Mouse (Mus musculus) limb, embryonic 12.5 days (tissue): ENCODE measurements around the gene Atp2a1. TPM values are rescaled to one million over a fixed set of nuclear protein-coding genes. Genes with fewer than 3 reads are reported as not detected.
A peak's percentile ranks its signal among the peaks of the same experiment; 100 is the strongest.

Experiments
- ATAC-seq: fragments of 200-750 bp; cut with Nextera tagmentation; 2 replicates; pipeline ENCODE4 v1.8.0; 2017; ENCODE audit warnings: low read depth, moderate TSS enrichment; ENCODE audit not compliant: insufficient number of reproducible peaks, insufficient read depth, low FRiP score, low TSS enrichment
- H3K27ac ChIP-seq: fragments of 300-500 bp; sonication (generic); 2 replicates; pipeline ENCODE4 v1.5.1; 2016; ENCODE audit warnings: mild to moderate bottlenecking, moderate library complexity
- H3K27me3 ChIP-seq: fragments of 300-500 bp; sonication (generic); 2 replicates; pipeline ENCODE4 v1.6.1; 2016; ENCODE audit warnings: mild to moderate bottlenecking, moderate library complexity
- H3K36me3 ChIP-seq: fragments of 300-500 bp; sonication (generic); 2 replicates; pipeline ENCODE4 v1.6.1; 2016; ENCODE audit warnings: mild to moderate bottlenecking, moderate library complexity
- H3K4me1 ChIP-seq: fragments of 300-500 bp; sonication (generic); replicated peaks from 2 replicates; pipeline ENCODE4 v1.6.1; 2016
- H3K4me2 ChIP-seq: fragments of 300-500 bp; sonication (generic); 2 replicates; pipeline ENCODE4 v1.6.1; 2016; ENCODE audit warnings: mild to moderate bottlenecking, moderate library complexity
- H3K4me3 ChIP-seq: fragments of 300-500 bp; sonication (generic); replicated peaks from 2 replicates; pipeline ENCODE4 v1.5.1; 2016; ENCODE audit warnings: mild to moderate bottlenecking
- H3K9ac ChIP-seq: fragments of 300-500 bp; sonication (generic); replicated peaks from 2 replicates; pipeline ENCODE4 v1.6.1; 2016; ENCODE audit warnings: mild to moderate bottlenecking, moderate library complexity
- H3K9me3 ChIP-seq: fragments of 300-500 bp; sonication (generic); 2 replicates; pipeline ENCODE4 v1.6.1; 2016; ENCODE audit warnings: mild to moderate bottlenecking, moderate library complexity
- WGBS: fragments of 180-500 bp; shearing (Covaris S2); methylation state at CpG from one replicate; pipeline ENCODE4 v1.1.7; 2016; 5-methylcytosine and 5-hydroxymethylcytosine counted together
- polyA plus RNA-seq: library from polyadenylated mRNA; unstranded; fragments of >200 nt; fragmentation: Nextera tagmentation; extraction: Ambion mirVana; gene quantifications from 2 replicates; pipeline ENCODE4 v1.2.1, GENCODE M21; 2016

Gene Atp2a1
- polyA plus RNA-seq, 1 experiment from 2014 or later = 52.5 TPM

- Histone ChIP-seq H3K4me2 (no peak overlapping the region), H3K4me1 (peaks cover 19% of the 10 kb centered on the region), H3K4me3 (no peak overlapping the region), H3K27ac (no peak overlapping the region), H3K9me3 (no peaks in the 10 kb centered on the region), H3K27me3 (no peaks in the 10 kb centered on the region), H3K9ac (no peak overlapping the region; the same call in 1 of the 2 replicates), H3K36me3 (peaks cover 54% of the 10 kb centered on the region)
- WGBS = 94% methylated on average over 16 of the region's 16 CpGs
- ATAC-seq = no peak
Measured at GRCm38 (mm10) chr7:126472713-126473112, 9.8 kb upstream of the Atp2a1 start.

GRCm38 (mm10) chr7:126472306-126472705 lies 9.4 kb upstream of the Atp2a1 start:
- Histone ChIP-seq H3K9me3 (no peaks in the 10 kb centered on the region), H3K36me3 (peaks cover 58% of the 10 kb centered on the region), H3K4me1 (peaks cover 19% of the 10 kb centered on the region), H3K9ac (no peak overlapping the region), H3K4me3 (no peak overlapping the region), H3K4me2 (no peak overlapping the region), H3K27ac (no peak overlapping the region), H3K27me3 (no peaks in the 10 kb centered on the region)
- WGBS = 89% methylated on average over 13 of the region's 13 CpGs
- ATAC-seq = no peak

- 91% methylated on average over 4 of the region's 4 CpGs for WGBS
Measured at GRCm38 (mm10) chr7:126471853-126472252, 8.9 kb upstream of the Atp2a1 start.

GRCm38 (mm10) chr7:126471361-126471760 lies 8.5 kb upstream of the Atp2a1 start:
- no peak for ATAC-seq
- WGBS = 93% methylated on average over 5 of the region's 5 CpGs

More at GRCm38 (mm10) chr7:126471853-126472252, 8.9 kb upstream of the Atp2a1 start:
- Histone ChIP-seq H3K4me1 (peaks cover 19% of the 10 kb centered on the region), H3K4me2 (no peak overlapping the region), H3K27me3 (no peaks in the 10 kb centered on the region), H3K9me3 (no peaks in the 10 kb centered on the region), H3K36me3 (peaks cover 62% of the 10 kb centered on the region), H3K27ac (no peak overlapping the region), H3K9ac (no peak overlapping the region), H3K4me3 (no peak overlapping the region)
- no peak for ATAC-seq

GRCm38 (mm10) chr7:126470077-126470476 lies 7.2 kb upstream of the Atp2a1 start:
- H3K27ac ChIP-seq = no peak overlapping the region
- no peak overlapping the region for H3K9ac ChIP-seq
- no peak overlapping the region for H3K4me3 ChIP-seq
- H3K4me1 ChIP-seq = peaks cover 11% of the 10 kb centered on the region
- no peaks in the 10 kb centered on the region for H3K9me3 ChIP-seq
- H3K27me3 ChIP-seq = no peaks in the 10 kb centered on the region
- no peak overlapping the region for H3K4me2 ChIP-seq
- ATAC-seq = no peak
- H3K36me3 ChIP-seq = peaks cover 73% of the 10 kb centered on the region
- 83% methylated on average over 6 of the region's 6 CpGs for WGBS

More at GRCm38 (mm10) chr7:126471361-126471760, 8.5 kb upstream of the Atp2a1 start:
- Histone ChIP-seq H3K9me3 (no peaks in the 10 kb centered on the region), H3K27me3 (no peaks in the 10 kb centered on the region), H3K9ac (0 out of 2 replicates have a peak overlapping the region, but pooled peaks have one; percentile 23), H3K4me2 (no peak overlapping the region), H3K4me3 (no peak overlapping the region), H3K27ac (no peak overlapping the region), H3K36me3 (peaks cover 67% of the 10 kb centered on the region), H3K4me1 (peaks cover 19% of the 10 kb centered on the region)

GRCm38 (mm10) chr7:126467834-126468627 lies 5.1 kb upstream of the Atp2a1 start:
- H3K9me3 ChIP-seq = no peaks in the 10 kb centered on the region
- no peak overlapping the region for H3K27ac ChIP-seq
- no peak overlapping the region for H3K4me2 ChIP-seq
- 85% methylated on average over 15 of the region's 18 CpGs for WGBS
- peaks cover 12% of the 10 kb centered on the region for H3K4me1 ChIP-seq
- H3K4me3 ChIP-seq = no peak overlapping the region
- H3K36me3 ChIP-seq = peaks cover 72% of the 10 kb centered on the region
- ATAC-seq = no peak
- no peak overlapping the region for H3K9ac ChIP-seq
- H3K27me3 ChIP-seq = peaks cover under 1% of the 10 kb centered on the region; the same call in 1 of the 2 replicates

- Histone ChIP-seq H3K36me3 (peaks cover 65% of the 10 kb centered on the region), H3K9me3 (no peaks in the 10 kb centered on the region), H3K4me1 (peaks cover 18% of the 10 kb centered on the region), H3K9ac (no peak overlapping the region), H3K27me3 (peaks cover 5% of the 10 kb centered on the region; the same call in 1 of the 2 replicates), H3K4me2 (no peak overlapping the region), H3K4me3 (no peak overlapping the region), H3K27ac (no peak overlapping the region)
- 75% methylated on average over 5 of the region's 5 CpGs for WGBS
- no peak for ATAC-seq
Measured at GRCm38 (mm10) chr7:126467271-126467670, 4.4 kb upstream of the Atp2a1 start.

- Histone ChIP-seq H3K4me2 (no peak overlapping the region), H3K9ac (no peak overlapping the region), H3K4me3 (no peak overlapping the region), H3K27me3 (peaks cover 6% of the 10 kb centered on the region; the same call in 1 of the 2 replicates), H3K9me3 (no peaks in the 10 kb centered on the region), H3K27ac (0 out of 2 replicates have a peak overlapping the region, but pooled peaks have one; percentile 32), H3K36me3 (peaks cover 59% of the 10 kb centered on the region), H3K4me1 (peaks cover 24% of the 10 kb centered on the region)
- no peak for ATAC-seq
- WGBS = 91% methylated on average over 5 of the region's 5 CpGs
Measured at GRCm38 (mm10) chr7:126466707-126467106, 3.8 kb upstream of the Atp2a1 start.

GRCm38 (mm10) chr7:126466116-126466515 lies 3.2 kb upstream of the Atp2a1 start:
- Histone ChIP-seq H3K4me3 (no peak overlapping the region), H3K9ac (no peak overlapping the region), H3K27ac (peak overlapping the region; percentile 32; the same call in 1 of the 2 replicates), H3K9me3 (no peaks in the 10 kb centered on the region), H3K36me3 (peaks cover 53% of the 10 kb centered on the region), H3K27me3 (peaks cover 6% of the 10 kb centered on the region; the same call in 1 of the 2 replicates), H3K4me1 (peaks cover 30% of the 10 kb centered on the region), H3K4me2 (no peak overlapping the region)
- ATAC-seq = no peak
- 64% methylated on average over 9 of the region's 9 CpGs for WGBS

- Histone ChIP-seq H3K9me3 (no peaks in the 10 kb centered on the region), H3K4me2 (no peak overlapping the region), H3K4me1 (peaks cover 35% of the 10 kb centered on the region), H3K9ac (no peak overlapping the region; the same call in 1 of the 2 replicates), H3K36me3 (peaks cover 46% of the 10 kb centered on the region), H3K27me3 (peaks cover 6% of the 10 kb centered on the region; the same call in 1 of the 2 replicates), H3K4me3 (no peak overlapping the region), H3K27ac (peak overlapping the region; percentile 32; the same call in 1 of the 2 replicates)
- whole genome bisulfite sequencing = 51% methylated on average over 7 of the region's 7 CpGs
- no peak for ATAC-seq
Measured at GRCm38 (mm10) chr7:126465246-126466030, 2.5 kb upstream of the Atp2a1 start.

GRCm38 (mm10) chr7:126464836-126465235 lies 1.9 kb upstream of the Atp2a1 start:
- 29% methylated on average over 5 of the region's 5 CpGs for WGBS
- ATAC-seq = no peak
- Histone ChIP-seq H3K9ac (no peak overlapping the region; the same call in 1 of the 2 replicates), H3K4me1 (peaks cover 37% of the 10 kb centered on the region), H3K27ac (peak overlapping the region; percentile 32; the same call in 1 of the 2 replicates), H3K36me3 (peaks cover 40% of the 10 kb centered on the region), H3K4me3 (no peak overlapping the region), H3K27me3 (peaks cover 6% of the 10 kb centered on the region; the same call in 1 of the 2 replicates), H3K4me2 (no peak overlapping the region), H3K9me3 (no peaks in the 10 kb centered on the region)
